Mouse (Mus musculus) liver, adult 2 months (tissue): Measurements from ENCODE around the gene Hdac2. TPM values are rescaled to one million over a fixed set of nuclear protein-coding genes. Genes with fewer than 3 reads are reported as not detected.

ENCODE experiments used
- DNase-seq: peaks from one replicate; pipeline ENCODE4 v3.0.0-alpha.2; 2011; ENCODE audit warnings: low read depth, low spot score; ENCODE audit errors: extremely low read depth
- H3K27ac ChIP-seq: fragments of 200-500 bp; replicated peaks from 2 replicates; pipeline ENCODE4 v1.5.1; 2012; ENCODE audit warnings: low read depth, mild to moderate bottlenecking, control low read depth, inconsistent platforms, low read length; ENCODE audit not compliant: insufficient read depth
- H3K27me3 ChIP-seq: fragments of 200-500 bp; 2 replicates; pipeline ENCODE4 v1.6.1; 2012; ENCODE audit warnings: mild to moderate bottlenecking, moderate library complexity, low read length, inconsistent platforms; ENCODE audit not compliant: control insufficient read depth, insufficient read depth
- H3K36me3 ChIP-seq: fragments of 200-500 bp; 2 replicates; pipeline ENCODE4 v1.6.1; 2012; ENCODE audit warnings: low read length, inconsistent platforms; ENCODE audit not compliant: control insufficient read depth, insufficient read depth
- H3K4me1 ChIP-seq: fragments of 200-500 bp; 2 replicates; pipeline ENCODE4 v1.6.1; 2011; ENCODE audit warnings: low read length; ENCODE audit not compliant: control insufficient read depth, insufficient read depth
- H3K4me3 ChIP-seq: fragments of 200-500 bp; 2 replicates; pipeline ENCODE4 v1.5.1; 2011; ENCODE audit warnings: low read depth, mild to moderate bottlenecking, control low read depth, low read length, moderate library complexity; ENCODE audit not compliant: insufficient read depth
- H3K79me2 ChIP-seq: fragments of 200-500 bp; 2 replicates; pipeline ENCODE4 v1.6.1; 2012; ENCODE audit warnings: inconsistent platforms, mild to moderate bottlenecking, low read length, moderate library complexity; ENCODE audit not compliant: control insufficient read depth, insufficient read depth
- H3K9ac ChIP-seq: fragments of 200-500 bp; 2 replicates; pipeline ENCODE4 v1.6.1; 2012; ENCODE audit warnings: low read depth, mild to moderate bottlenecking, control low read depth, inconsistent platforms, low read length
- CTCF ChIP-seq: fragments of 200-500 bp; IDR thresholded peaks from 2 replicates; pipeline ENCODE4 v1.5.1; 2011; ENCODE audit warnings: low read depth, low read length, control low read depth
- POLR2A ChIP-seq: fragments of 200-500 bp; IDR thresholded peaks from 2 replicates; pipeline ENCODE4 v1.6.1; 2011; ENCODE audit warnings: low read length, control low read depth; ENCODE audit not compliant: insufficient read depth; ENCODE audit errors: extremely low read depth
- WGBS: fragments of 180-500 bp; shearing (Covaris S2); methylation state at CpG from one replicate; pipeline ENCODE4 v1.1.7; 2018; 5-methylcytosine and 5-hydroxymethylcytosine counted together
- polyA plus RNA-seq: library from polyadenylated mRNA; depleted of rRNA; stranded (reverse); fragments of >200 nt; gene quantifications from 2 replicates; pipeline ENCODE4 v1.2.3, GENCODE M21; 2012
- total RNA-seq: library from RNA; depleted of rRNA; stranded (reverse); fragments of >200 nt; gene quantifications from 2 replicates; pipeline ENCODE4 v1.2.3, GENCODE M21; 2014

Gene Hdac2
- total and polyA plus RNA-seq, 2 experiments, result 2.6 to 24.7 TPM

DNA sequence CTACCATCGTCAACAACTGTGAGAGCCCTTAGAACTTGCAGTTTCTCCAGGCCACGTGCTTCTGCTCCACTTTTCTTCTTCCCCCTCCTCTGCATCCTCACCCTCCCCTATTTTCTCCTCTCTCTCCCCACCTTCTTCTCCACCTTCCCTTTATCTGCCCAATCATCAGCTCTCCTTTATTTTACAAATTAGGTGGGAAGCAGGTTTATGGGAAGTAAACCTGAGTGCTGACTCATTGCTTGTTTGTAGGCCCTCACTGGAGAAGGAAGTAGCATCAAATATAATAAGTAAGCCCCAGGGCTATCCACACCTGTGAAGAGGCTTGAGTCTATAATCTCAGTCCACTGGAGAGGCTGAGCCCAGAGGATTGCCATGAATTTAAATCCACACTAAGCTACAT lies 26.5 kb downstream of the Hdac2 start:
- H3K9ac ChIP-seq, result no peak overlapping the region
- H3K4me1 ChIP-seq, result no peaks in the 10 kb centered on the region
- WGBS, result 98% methylated on average over 2 of the region's 2 CpGs
- no peak for DNase-seq
- no peak for TF ChIP-seq CTCF
- TF ChIP-seq POLR2A, result no peak
- no peak overlapping the region for H3K4me3 ChIP-seq
- H3K27me3 ChIP-seq, result no peaks in the 10 kb centered on the region
- peaks cover 49% of the 10 kb centered on the region for H3K36me3 ChIP-seq
- H3K79me2 ChIP-seq, result no peaks in the 10 kb centered on the region
- H3K27ac ChIP-seq, result no peak overlapping the region

DNA sequence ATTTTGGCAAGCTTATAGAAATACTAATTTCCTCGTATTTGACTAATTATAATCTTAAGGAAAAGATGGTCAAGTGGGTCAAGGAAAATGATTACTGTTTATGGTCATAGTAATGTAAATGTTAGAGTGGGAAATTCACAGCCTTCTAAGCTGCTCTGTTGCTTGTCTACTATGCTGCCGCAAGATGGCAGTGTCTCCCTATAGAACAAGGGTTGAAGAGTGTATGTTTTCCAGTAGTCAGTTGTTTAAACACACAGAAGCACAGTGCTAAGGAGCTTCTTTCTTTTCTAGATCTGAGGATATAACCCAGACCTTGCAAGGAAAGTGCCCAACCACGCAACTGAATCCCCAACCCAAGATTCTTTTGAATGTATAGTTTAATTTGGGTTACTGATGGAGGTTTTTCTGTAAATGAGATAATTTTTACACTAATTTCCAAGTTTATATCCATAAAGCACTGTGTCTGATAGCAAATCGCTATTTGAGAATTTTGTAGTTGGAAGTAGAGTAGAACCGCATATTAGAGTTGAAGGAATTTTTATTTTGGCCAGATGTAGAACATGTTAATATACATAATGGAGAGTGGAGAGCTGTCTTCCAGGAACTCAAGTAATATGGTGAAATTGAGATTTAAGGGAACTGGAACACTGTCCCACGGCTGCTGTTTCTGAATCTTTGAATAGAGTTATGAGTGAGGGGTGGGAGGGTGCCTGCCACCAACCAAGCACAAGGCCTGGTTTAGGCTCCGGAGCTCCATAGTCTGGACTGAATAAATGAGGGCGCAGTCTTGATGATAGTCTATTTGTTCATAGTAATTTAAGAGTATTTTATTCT lies 40.1 kb downstream of the Hdac2 start:
- no peaks in the 10 kb centered on the region for H3K27me3 ChIP-seq
- WGBS, result 54% methylated on average over 8 of the region's 8 CpGs
- no peak overlapping the region for H3K9ac ChIP-seq
- H3K36me3 ChIP-seq, result no peaks in the 10 kb centered on the region
- H3K79me2 ChIP-seq, result no peaks in the 10 kb centered on the region
- H3K4me3 ChIP-seq, result no peak overlapping the region
- H3K4me1 ChIP-seq, result no peaks in the 10 kb centered on the region
- H3K27ac ChIP-seq, result no peak overlapping the region
- TF ChIP-seq CTCF (peak; percentile 59), POLR2A (no peak)
- peak; percentile 53 for DNase-seq

DNA sequence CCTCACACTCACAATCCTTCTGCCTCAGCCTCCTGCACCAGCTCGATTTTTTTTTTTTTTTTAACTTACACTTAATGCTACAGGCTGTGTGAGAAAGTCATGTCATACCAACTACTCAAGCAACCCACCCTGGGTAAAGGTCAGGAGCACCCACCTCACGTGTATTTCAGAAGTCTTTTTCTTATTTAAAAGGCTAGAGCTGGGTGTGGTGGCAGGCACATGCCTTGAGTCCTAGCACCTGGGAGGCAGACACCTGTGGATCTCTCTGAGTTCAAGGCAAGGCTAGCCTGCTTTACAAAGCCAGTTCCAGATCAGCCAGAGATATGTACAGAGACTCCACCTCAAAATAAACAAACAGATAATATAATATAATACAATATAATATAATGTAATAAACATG lies 41.4 kb downstream of the Hdac2 start:
- TF ChIP-seq CTCF, result no peak
- no peak for TF ChIP-seq POLR2A
- H3K4me3 ChIP-seq, result no peak overlapping the region
- no peak overlapping the region for H3K9ac ChIP-seq
- WGBS, result 41% methylated on average over 2 of the region's 2 CpGs
- no peak overlapping the region for H3K27ac ChIP-seq
- no peaks in the 10 kb centered on the region for H3K27me3 ChIP-seq
- H3K79me2 ChIP-seq, result no peaks in the 10 kb centered on the region
- DNase-seq, result no peak
- no peaks in the 10 kb centered on the region for H3K36me3 ChIP-seq
- H3K4me1 ChIP-seq, result no peaks in the 10 kb centered on the region

DNA sequence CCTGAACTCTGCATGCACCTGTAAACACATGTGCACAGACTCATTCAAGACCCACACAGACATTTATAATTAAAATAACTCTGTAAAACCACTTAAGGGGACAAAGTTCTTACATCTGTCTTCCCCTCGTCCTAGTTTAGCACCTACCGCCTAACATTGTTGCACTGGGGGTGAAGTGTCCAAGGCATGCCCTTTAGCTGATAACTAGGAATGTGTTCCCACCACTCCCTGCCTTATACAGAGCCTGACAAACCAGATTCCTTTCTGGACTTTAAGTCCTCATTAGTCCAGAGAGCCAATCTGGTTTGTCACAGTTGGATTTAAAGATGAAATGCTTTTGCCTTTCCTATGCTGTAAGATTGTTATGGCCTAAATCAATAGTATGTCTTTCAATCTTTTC lies 41.9 kb downstream of the Hdac2 start:
- Histone ChIP-seq H3K9ac (no peak overlapping the region), H3K79me2 (no peaks in the 10 kb centered on the region), H3K4me1 (no peaks in the 10 kb centered on the region), H3K27me3 (no peaks in the 10 kb centered on the region), H3K27ac (no peak overlapping the region), H3K36me3 (no peaks in the 10 kb centered on the region), H3K4me3 (no peak overlapping the region)
- TF ChIP-seq CTCF (no peak), POLR2A (no peak)
- WGBS, result 90% methylated on average over 2 of the region's 2 CpGs
- no peak for DNase-seq

DNA sequence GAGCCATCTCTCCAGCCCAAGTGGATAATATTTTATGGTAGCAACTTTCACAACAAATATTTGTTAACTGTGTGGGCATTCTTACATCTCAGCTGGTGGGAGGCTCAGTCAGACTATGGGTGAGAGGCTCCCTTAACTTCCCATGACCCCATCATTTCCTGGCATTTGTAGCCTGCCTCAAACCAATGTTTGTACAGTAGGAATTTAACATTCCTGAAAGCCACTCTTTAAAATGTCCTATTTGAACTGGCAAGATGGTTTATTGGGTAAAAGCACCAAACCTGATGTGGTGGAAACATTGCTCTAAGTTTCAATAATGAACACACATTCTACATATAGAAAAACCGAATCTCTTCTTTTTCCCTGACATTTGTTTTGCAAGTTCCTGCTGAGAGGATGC lies 50.0 kb downstream of the Hdac2 start:
- Histone ChIP-seq H3K4me3 (no peak overlapping the region), H3K79me2 (no peaks in the 10 kb centered on the region), H3K36me3 (no peaks in the 10 kb centered on the region), H3K27ac (no peak overlapping the region), H3K4me1 (no peaks in the 10 kb centered on the region), H3K9ac (no peak overlapping the region), H3K27me3 (no peaks in the 10 kb centered on the region)
- no peak for DNase-seq
- WGBS, result 46% methylated on average over 1 of the region's 1 CpGs
- TF ChIP-seq POLR2A (no peak), CTCF (no peak)

DNA sequence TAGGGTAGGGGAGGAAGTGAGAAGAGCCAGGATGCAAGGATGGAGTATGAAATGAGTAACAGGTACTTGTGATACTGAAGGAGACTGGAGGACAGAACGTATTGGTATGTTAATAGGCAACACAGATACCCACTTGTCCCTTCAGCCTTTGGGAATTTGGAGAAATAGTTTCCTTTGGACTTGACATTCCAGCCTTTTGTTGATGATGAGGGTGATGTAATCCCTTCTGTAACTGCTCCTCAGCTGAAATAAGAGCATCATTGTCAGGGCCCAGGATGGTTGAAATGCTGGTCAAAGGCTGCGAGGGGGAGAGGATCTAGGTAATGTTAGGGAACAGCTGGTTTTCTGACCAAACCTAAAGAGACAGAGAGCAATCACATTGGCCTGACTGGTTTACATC lies 54.3 kb downstream of the Hdac2 start:
- H3K36me3 ChIP-seq, result no peaks in the 10 kb centered on the region
- DNase-seq, result no peak

More for the DNA sequence above, 54.3 kb downstream of the Hdac2 start:
- Histone ChIP-seq H3K27me3 (no peaks in the 10 kb centered on the region), H3K27ac (no peak overlapping the region), H3K79me2 (no peaks in the 10 kb centered on the region), H3K4me1 (no peaks in the 10 kb centered on the region), H3K9ac (no peak overlapping the region), H3K4me3 (no peak overlapping the region)
- no peak for TF ChIP-seq POLR2A
- no peak for TF ChIP-seq CTCF
- 90% methylated on average over 2 of the region's 2 CpGs for WGBS
